Mouse (Mus musculus) embryo, embryonic 10 days (tissue): ENCODE measurements around the gene Tmem260.
"Not testable (repeated sequence)": the region's sequence is repeated elsewhere in the genome, so short reads cannot be mapped to it uniquely, and the experiment has no call there.

Experiments
- DNase-seq: peaks from one replicate; pipeline ENCODE4 v3.0.0-alpha.2; 2015; ENCODE audit warnings: low spot score

The Tmem260 gene

DNA sequence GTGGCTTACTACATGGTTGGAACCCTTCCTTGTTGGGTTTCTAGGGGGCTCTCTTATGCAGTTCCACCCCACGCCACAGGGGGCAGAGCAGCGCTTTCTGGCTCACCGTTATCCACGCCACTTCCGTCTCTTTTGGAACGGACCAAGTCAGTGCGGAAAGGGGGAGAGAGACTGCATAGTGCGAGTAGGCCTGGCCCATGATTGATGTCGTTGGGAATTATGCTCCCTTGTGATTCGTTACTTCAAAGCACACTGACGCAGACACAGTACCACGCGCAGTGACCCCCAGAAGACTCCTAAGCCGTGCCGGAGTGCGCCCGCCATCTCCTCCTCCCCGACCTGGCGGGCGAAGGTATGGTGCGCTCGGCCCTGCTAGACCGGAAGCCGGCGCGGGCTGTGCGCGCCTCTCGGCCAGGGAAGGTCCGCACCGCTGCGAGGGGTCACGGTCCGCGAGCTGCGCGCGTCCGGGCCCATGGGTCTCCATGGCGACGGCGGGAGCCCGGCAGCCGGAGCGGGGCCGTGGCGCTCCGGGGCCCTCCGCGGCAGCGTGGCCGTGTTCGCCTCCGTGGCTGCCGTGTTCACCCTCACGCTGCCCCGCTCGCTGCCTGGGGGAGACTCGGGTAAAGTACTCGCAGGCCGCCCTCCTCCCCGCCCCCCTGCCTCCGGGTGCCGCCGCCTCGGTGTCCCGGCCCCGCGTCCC lies at the start of gene Tmem260:
Tmem260 (plus strand) TSS at position 141 of the 700 bp plus-strand sequence.
- DNase-seq = peak; percentile 95

DNA sequence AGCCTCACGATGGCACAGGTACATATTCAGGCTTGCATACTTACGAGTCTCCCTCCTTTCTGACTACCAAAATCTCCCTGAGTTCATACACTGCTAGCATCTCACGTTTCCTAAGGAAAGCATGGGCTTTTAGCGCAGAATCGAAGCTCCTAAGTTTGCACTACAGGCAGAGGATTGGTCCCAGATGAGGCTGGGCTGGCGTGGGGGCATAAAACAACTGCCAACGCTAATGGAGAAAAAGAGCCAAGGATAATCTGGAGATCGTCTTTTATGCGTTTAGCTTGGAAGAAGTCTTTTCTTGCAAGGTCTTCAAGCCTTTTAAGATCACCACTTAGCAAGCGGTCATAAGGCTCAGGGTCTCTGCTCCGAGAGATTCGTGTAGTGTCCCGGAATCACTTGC lies 39.8 kb upstream of the Tmem260 start:
- no peak for DNase-seq

DNA sequence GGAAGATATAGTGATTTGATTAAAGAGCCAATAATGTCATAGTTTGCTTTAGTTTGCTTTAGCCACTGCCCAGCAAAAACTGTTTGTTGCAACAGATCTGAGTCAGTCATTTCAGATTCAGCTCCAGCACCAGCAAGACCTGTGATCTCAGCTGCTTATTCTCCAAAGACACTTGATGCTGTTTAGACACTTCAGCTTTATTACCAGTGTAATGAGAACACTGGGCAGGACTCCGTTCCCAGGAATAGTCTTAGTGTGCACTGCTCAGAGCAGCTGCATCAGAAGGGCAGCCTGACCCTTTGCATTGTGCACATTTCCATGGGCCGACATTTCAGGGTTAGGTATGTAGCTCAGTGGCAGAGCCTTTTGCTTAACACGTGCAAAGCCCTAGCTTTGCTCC lies 28.9 kb upstream of the Tmem260 start:
- no peak for DNase-seq

DNA sequence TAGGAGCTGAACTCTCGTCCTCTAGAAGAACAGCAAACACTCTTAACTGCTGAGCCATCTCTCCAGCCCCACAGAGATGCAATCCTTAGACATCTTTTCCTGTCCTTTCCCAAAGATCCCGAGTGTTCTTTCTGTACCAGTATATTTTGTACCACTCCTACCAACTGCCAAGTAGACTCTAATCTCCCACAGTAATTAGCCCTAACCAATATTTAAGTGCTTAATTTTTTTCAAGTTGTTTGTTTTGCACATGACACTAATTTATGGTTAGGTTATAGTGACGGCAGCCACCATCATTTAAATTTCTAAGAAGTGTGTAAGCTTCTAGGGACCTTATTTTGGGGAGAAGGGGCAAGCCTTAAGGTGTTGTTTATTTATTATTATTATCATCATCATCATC lies 27.7 kb upstream of the Tmem260 start:
- no peak for DNase-seq

- no peak for DNase-seq
Observed at GRCm38 (mm10) chr14:48418672-48419071, 27.3 kb upstream of the Tmem260 start.

- no peak for DNase-seq
Observed at GRCm38 (mm10) chr14:48421476-48421875, 24.4 kb upstream of the Tmem260 start.

- DNase-seq = peak; percentile 44
Observed at GRCm38 (mm10) chr14:48421996-48422395, 23.9 kb upstream of the Tmem260 start.

DNA sequence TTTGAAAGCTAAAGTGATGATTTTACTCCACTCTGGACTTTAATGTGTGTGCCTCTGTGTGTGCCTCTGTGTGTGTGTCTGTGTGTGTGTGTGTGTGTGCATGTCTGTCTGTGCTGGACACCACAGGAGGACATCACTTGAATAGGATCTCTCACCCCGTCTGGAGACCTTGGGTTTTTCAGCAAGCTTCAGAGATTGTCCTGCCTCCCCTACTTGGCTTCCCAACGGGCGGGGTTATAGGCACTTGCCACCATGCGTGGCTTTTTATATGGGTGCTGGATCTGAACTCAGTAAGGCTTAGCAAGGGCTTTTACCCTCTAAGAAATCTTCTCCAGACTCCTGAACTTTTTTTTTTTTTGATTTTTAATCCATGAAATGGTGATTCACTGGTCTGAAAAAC lies 23.5 kb upstream of the Tmem260 start:
- no peak for DNase-seq

- no peak for DNase-seq
Observed at GRCm38 (mm10) chr14:48422901-48423300, 23.0 kb upstream of the Tmem260 start.

- DNase-seq = no peak
Observed at GRCm38 (mm10) chr14:48431978-48432377, 13.9 kb upstream of the Tmem260 start.

- no peak for DNase-seq
Observed at GRCm38 (mm10) chr14:48443796-48444195, 2.1 kb upstream of the Tmem260 start.

DNA sequence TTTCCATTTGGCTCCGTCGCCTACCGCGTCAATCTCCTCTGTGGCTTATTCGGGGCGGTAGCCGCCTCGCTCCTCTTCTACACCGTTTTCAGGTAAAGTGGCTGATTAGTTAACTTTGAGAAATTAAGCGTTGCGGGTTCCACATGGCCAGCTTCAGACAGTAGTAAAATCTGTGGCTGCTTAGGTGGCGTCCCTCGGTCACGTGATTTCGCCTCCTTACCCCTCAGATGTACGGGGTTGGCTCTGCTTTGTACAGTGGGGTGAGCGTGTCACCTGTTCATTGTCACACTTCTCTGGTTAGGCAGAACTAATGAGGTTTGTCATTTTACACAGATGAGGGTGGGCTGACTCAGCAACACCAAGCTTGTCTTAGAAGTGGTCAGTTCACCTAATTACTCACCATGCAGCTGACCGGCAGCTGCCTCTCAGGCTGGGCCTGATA lies 6.1 kb downstream of the Tmem260 start:
- DNase-seq = no peak

GRCm38 (mm10) chr14:48453411-48453810 lies 7.5 kb downstream of the Tmem260 start:
- no peak for DNase-seq

DNA sequence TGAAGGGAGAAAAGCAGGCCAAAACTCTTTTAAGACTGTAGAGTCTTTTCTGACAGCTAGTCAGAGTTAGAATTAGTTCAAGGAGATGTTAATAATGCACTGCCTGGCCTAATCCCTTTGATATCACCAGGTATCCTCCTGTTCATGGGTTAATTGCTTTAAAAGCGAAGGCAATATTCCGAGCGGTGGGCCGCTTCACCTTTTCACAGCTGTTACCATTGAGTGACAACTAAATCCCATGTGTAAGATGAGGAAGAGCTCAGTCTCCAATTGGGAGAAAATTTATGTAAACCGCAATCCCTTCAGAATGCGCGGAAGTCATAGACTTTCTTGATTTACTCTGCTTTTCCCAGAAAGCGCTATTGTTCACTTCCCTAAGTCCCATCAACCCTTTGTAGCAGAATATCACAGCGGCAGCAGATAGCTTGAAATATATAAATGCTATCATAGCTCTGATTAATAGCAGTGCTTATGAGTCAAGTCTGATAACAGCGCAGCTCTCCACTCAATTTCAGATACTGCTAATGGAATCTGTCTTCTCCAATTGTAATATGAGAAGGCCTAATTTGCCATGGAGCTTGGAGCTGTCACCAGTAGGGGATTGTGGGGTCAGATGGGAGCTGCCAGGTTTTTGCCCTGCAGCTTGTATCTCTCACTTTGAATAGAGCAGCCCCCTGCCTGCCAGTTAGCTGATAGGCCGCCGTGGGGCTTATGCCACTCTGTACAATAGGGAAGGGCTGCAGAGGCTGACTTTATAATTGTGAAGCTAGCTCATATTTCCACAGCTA lies 10.6 kb downstream of the Tmem260 start:
- DNase-seq = peak; percentile 75

- no peak for DNase-seq
Observed at GRCm38 (mm10) chr14:48457288-48457938, 11.5 kb downstream of the Tmem260 start.

DNA sequence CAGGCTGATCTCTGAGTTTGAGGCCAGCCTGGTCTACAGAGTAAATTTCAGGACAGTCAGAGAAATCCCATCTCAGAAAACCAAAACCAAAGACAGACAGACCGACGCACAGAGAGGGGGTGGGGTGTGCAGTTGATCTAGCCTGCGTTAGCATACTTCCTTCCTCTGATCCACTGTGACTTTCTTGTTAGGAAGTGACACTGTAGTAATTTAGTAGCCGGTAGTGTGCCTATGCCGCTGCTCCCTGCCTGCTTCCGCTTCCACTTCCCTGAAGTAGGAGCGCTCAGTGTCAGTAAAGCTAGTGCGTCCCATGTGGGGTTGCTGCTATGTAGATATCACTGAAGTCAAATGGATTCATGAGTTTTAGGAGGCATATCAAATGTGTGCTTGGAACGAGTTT lies 13.0 kb downstream of the Tmem260 start:
- no peak for DNase-seq

DNA sequence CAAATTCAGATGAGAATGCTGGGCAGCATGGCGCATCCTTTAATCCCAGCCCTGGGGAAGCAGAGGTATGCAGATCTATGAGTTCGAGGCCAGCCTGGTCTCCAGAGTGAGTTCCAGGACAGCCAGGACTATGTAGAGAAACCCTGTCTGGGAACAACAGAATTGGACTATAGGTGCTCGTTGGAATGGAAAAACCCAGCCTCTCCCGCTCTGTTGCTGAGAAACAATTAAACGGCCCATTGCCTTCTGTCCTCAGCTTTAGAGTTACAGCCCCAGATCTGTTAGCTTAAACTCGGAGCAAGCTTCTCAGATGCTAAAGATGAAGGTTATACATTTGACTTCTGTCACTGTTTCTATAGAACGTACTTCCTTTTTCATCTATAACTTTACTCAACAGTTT lies 22.4 kb downstream of the Tmem260 start:
- no peak for DNase-seq

DNA sequence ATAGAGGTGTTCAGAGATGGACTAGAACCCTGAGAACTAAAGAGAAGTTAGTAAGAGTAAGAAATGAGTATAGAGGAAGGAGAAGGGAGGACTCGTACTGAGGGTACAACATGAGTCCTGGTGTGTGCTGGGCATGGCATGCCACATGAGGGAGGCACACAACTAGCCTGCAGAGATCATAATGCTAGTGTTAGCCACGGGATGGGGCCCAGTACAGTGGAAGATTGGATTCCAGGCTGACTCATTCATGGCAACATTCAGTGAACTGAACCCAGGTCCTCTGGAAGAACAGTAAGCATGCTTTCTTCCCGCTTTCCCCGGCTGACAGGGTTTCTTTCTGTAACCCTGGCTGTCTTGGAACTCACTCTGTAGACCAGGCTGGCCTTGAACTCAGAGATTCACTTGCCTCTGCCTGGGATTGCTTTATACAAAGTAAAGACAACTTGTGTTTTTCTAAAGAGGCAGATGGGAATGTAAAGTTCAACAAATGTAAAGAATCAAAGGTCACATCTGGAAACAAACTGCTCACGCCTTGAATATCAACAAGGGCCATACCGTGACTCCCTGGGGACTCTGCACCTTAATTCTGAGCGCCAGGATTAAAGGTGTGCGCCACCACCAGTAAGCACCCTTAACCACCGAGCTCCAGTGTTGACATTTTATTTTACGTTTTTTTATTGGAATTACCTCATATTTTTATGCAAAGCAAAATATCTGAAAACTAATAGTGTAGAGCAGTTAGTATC lies 25.0 kb downstream of the Tmem260 start:
- DNase-seq = no peak

DNA sequence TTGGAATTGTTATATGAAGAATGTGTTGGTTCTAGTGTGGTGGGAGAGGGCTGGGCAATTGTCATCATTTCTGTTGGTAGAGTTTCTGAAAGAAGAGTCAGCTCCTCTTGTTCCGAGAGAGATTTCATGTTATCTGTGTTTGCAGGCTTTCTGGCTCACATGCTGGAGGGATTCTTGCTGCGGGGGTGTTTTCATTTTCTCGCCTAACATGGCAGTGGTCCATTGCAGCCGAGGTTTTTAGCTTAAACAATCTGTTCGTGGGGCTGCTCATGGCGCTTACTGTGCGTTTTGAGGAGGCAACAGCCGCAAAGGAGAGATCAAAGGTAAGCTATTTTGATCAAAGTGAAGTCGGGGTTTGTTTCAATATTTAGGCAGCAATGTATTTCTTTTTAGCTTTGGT lies 26.3 kb downstream of the Tmem260 start:
- DNase-seq = no peak

- no peak for DNase-seq
Observed at GRCm38 (mm10) chr14:48475370-48475769, 29.4 kb downstream of the Tmem260 start.

- DNase-seq = not testable (repeated sequence)
Observed at GRCm38 (mm10) chr14:48475834-48476233, 29.9 kb downstream of the Tmem260 start.

GRCm38 (mm10) chr14:48476278-48476677 lies 30.4 kb downstream of the Tmem260 start:
- DNase-seq = no peak
